Mouse (Mus musculus): ENCODE data around the gene Msl3.
"Not testable (repeated sequence)": the region's sequence is repeated elsewhere in the genome, so short reads cannot be mapped to it uniquely, and the experiment has no call there.

The Msl3 gene

GRCm38 (mm10) chrX:168673525-168674406, at the start of gene Msl3:
Msl3 (minus strand) TSS chrX:168673898.
- peak; percentile 69 to 76 for DNase-seq

GRCm38 (mm10) chrX:168717969-168718368, 44.3 kb upstream of the Msl3 start:
- no peak for DNase-seq

GRCm38 (mm10) chrX:168674407-168674962, 787 bp upstream of the Msl3 start:
- DNase-seq: no peak

GRCm38 (mm10) chrX:168672913-168673524, 679 bp downstream of the Msl3 start:
- peak in 1 of 2 experiments; percentile 6 for DNase-seq

- peak; percentile 21 to 42 for DNase-seq
Measured at GRCm38 (mm10) chrX:168672425-168672824, 1.3 kb downstream of the Msl3 start.

- no peak for DNase-seq
Measured at GRCm38 (mm10) chrX:168663982-168664689, 9.6 kb downstream of the Msl3 start.

GRCm38 (mm10) chrX:168660236-168660635, 13.5 kb downstream of the Msl3 start:
- no peak for DNase-seq

- DNase-seq: not testable (repeated sequence)
Measured at GRCm38 (mm10) chrX:168659803-168660202, 13.9 kb downstream of the Msl3 start.

GRCm38 (mm10) chrX:168659275-168659674, 14.4 kb downstream of the Msl3 start:
- no peak for DNase-seq

- DNase-seq: no peak
Measured at GRCm38 (mm10) chrX:168657795-168658194, 15.9 kb downstream of the Msl3 start.

- DNase-seq: no peak
Measured at GRCm38 (mm10) chrX:168649336-168649735, 24.4 kb downstream of the Msl3 start.

- no peak for DNase-seq
Measured at GRCm38 (mm10) chrX:168647746-168648145, 26.0 kb downstream of the Msl3 start.

- no peak for DNase-seq
Measured at GRCm38 (mm10) chrX:168643451-168643850, 30.2 kb downstream of the Msl3 start.

GRCm38 (mm10) chrX:168639556-168640356, 33.9 kb downstream of the Msl3 start:
- DNase-seq: peak; percentile 31 to 56
